In the genomic region with DNA sequence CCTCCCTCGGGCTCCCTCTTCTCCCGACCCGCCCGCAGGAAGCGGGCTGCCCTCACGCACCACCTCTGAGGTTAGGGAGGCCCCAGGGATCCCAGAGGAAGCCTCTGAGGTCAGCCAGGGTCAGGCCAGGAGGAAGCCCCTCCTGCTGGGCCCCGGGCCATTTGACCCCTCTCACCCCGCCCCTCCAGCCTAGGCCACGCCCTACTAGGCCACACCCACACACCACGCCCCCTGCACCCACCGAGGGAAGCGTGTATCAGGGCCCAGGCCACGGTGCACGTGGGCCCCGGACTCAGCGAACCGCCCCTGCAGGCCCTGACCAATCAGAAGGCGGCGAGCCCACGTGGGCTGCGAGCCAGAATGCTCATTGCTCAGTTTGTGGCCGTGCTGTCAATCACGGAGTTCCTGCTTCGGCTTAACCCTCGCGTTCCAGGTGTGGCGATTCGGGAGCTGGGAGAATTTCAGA, we compare ENCODE assay signal across 8 mouse cellular contexts. TPM values are rescaled to one million over a fixed set of nuclear protein-coding genes. Genes with fewer than 3 reads are reported as not detected.
DNase-seq lines count a peak whose midpoint lies in the region; ATAC-seq and TF ChIP-seq lines count a peak whose summit lies in the region.

TSS of gene Tle6 (minus strand) at position 336 of the 466 bp plus-strand sequence.

- TF ChIP-seq POLR2A in cortical plate, adult 2 months (IDR thresholded peaks at IDR 0.05; ENCODE audit: extremely low read depth, insufficient read depth, low read length): no peak

- ATAC-seq in activated CD4-positive, CD25-positive, alpha-beta regulatory T cell, adult 4 months: peak; percentile 43
- ATAC-seq in megakaryocyte progenitor cell, adult 5-6 weeks (replicated peaks; ENCODE audit: poor library complexity): peak; percentile 70

- TF ChIP-seq CTCF in cortical plate, adult 2 months (IDR thresholded peaks at IDR 0.05; ENCODE audit: extremely low read depth, insufficient read depth, low read length): no peak

- H3K4me1 ChIP-seq in cortical plate, adult 2 months (ENCODE audit: control insufficient read depth, insufficient read depth, low read length): peaks cover 4% of the 10 kb centered on the region

- peak within 1 kb of the TSS; percentile 1 for H3K4me3 ChIP-seq in cortical plate, adult 2 months (ENCODE audit: insufficient read depth, low read length)

- DNase-seq in gastrocnemius, postnatal 10 days: peak; percentile 94
- DNase-seq in induced T-regulatory cell, adult 2 months (ENCODE audit: low read depth): peak; percentile 94
- DNase-seq in left cerebral cortex, adult 9 months (ENCODE audit: low spot score in 2 of 2): peak; percentile 86 to 95
- peak; percentile 96 for DNase-seq in right cerebral cortex, postnatal 14 days
- DNase-seq in urinary bladder, postnatal 36 days (ENCODE audit: low spot score in 2 of 2): peak; percentile 90 to 93

- H3K27ac ChIP-seq in cortical plate, adult 2 months (ENCODE audit: insufficient read depth, low read length): no peak within 1 kb of the TSS

RNA-seq across cellular contexts. Expression of gene Tle6, which starts in this region (rescaled TPM):
- under 1 TPM in 1 of 2 experiments, not detected in 1; 0.89 TPM for polyA plus RNA-seq in activated CD4-positive, CD25-positive, alpha-beta regulatory T cell, adult 4 months (2017; shearing (Covaris generic))
- 21.2 and 25.3 TPM in 2 replicates for polyA plus RNA-seq in cortical plate, adult 2 months (2012; rRNA removed)
- total RNA-seq in gastrocnemius, postnatal 10 days (2021): 1 to 10 TPM; 2.2 to 3.1 TPM
- total RNA-seq in megakaryocyte progenitor cell, adult 5-6 weeks (2015): 15.4 and 18.4 TPM in 2 replicates
- total RNA-seq in megakaryocyte progenitor cell, adult 5-6 weeks (2017): 3.5 and 13.3 TPM in 2 replicates

Comparison
In these comparisons a context has a peak if more than half of its experiments do, and no peak if none do; other contexts are left out.
1. RNA of gene Tle6 (polyA plus RNA-seq): 21.2 to 25.3 TPM in cortical plate, adult 2 months; 0.89 TPM in activated CD4-positive, CD25-positive, alpha-beta regulatory T cell, adult 4 months; every median in the first group is over 10 times any median in the second.
2. Peak in ATAC-seq in activated CD4-positive, CD25-positive, alpha-beta regulatory T cell, adult 4 months; RNA of the gene not detected or under 1 TPM.
3. Peak in every context shown above with its lines, with median percentiles within 50 percentile points of each other: DNase-seq.